Mouse (Mus musculus) midbrain, embryonic 13.5 days (tissue): ENCODE measurements around the gene Gm42906. TPM values are rescaled to one million over a fixed set of nuclear protein-coding genes. Genes with fewer than 3 reads are reported as not detected.

ENCODE experiments used
- ATAC-seq: fragments of 200-750 bp; cut with Nextera tagmentation; 2 replicates; pipeline ENCODE4 v1.8.0; 2017; ENCODE audit warnings: mild to moderate bottlenecking, moderate TSS enrichment, moderate library complexity
- H3K27ac ChIP-seq: fragments of 300-500 bp; sonication (generic); 2 replicates; pipeline ENCODE4 v1.5.1; 2015; ENCODE audit warnings: inconsistent platforms, mild to moderate bottlenecking, moderate library complexity
- H3K27me3 ChIP-seq: fragments of 300-500 bp; sonication (generic); 2 replicates; pipeline ENCODE4 v1.6.1; 2015; ENCODE audit warnings: mild to moderate bottlenecking, inconsistent platforms
- H3K36me3 ChIP-seq: fragments of 300-500 bp; sonication (generic); 2 replicates; pipeline ENCODE4 v1.6.1; 2015; ENCODE audit warnings: mild to moderate bottlenecking, inconsistent platforms
- H3K4me1 ChIP-seq: fragments of 300-500 bp; sonication (generic); replicated peaks from 2 replicates; pipeline ENCODE4 v1.6.1; 2015; ENCODE audit warnings: inconsistent platforms
- H3K4me2 ChIP-seq: fragments of 300-500 bp; sonication (generic); replicated peaks from 2 replicates; pipeline ENCODE4 v1.6.1; 2015; ENCODE audit warnings: moderate library complexity, mild to moderate bottlenecking, inconsistent platforms
- H3K4me3 ChIP-seq: fragments of 300-500 bp; sonication (generic); replicated peaks from 2 replicates; pipeline ENCODE4 v1.5.1; 2015; ENCODE audit warnings: mild to moderate bottlenecking, inconsistent platforms
- H3K9ac ChIP-seq: fragments of 300-500 bp; sonication (generic); replicated peaks from 2 replicates; pipeline ENCODE4 v1.6.1; 2015; ENCODE audit warnings: mild to moderate bottlenecking, inconsistent platforms
- H3K9me3 ChIP-seq: fragments of 300-500 bp; sonication (generic); 2 replicates; pipeline ENCODE4 v1.6.1; 2016; ENCODE audit warnings: mild to moderate bottlenecking, inconsistent platforms
- WGBS: fragments of 180-500 bp; shearing (Covaris S2); methylation state at CpG from one replicate; pipeline ENCODE4 v1.1.7; 2015; 5-methylcytosine and 5-hydroxymethylcytosine counted together
- polyA plus RNA-seq: library from polyadenylated mRNA; unstranded; fragments of >200 nt; fragmentation: Nextera tagmentation; extraction: Ambion mirVana; gene quantifications from 2 replicates; pipeline ENCODE4 v1.2.1, GENCODE M21; 2015

The Gm42906 gene
- polyA plus RNA-seq, 1 experiment from 2014 or later, result not detected

DNA sequence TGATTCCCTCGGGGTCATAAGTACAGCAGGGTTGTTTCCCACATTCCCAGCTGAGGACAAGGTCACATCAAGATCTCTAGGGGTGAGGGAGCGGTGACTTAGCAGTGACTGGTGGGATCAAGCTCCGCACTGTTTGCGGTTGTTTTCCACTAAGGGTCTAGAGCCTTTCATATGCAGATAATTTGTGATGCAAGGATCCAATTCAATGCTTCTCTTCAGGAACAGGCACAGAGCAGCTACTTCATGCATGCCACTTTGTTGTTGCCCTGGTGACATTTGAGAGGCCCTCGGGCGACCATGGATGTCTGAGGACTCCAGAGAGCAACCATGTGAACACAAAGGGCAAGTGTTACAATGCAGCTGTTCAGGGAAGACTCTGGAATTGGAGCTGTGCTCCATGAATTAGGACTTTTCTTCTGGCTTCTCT is 209.3 kb downstream of the Gm42906 start:
- peaks cover 6% of the 10 kb centered on the region for H3K4me1 ChIP-seq
- H3K9ac ChIP-seq, result no peak overlapping the region
- no peak overlapping the region for H3K4me2 ChIP-seq
- no peaks in the 10 kb centered on the region for H3K27me3 ChIP-seq
- no peak overlapping the region for H3K27ac ChIP-seq
- WGBS, result 9% methylated on average over 6 of the region's 6 CpGs
- H3K4me3 ChIP-seq, result no peak overlapping the region
- peak; percentile 66 for ATAC-seq
- no peaks in the 10 kb centered on the region for H3K9me3 ChIP-seq
- no peaks in the 10 kb centered on the region for H3K36me3 ChIP-seq

- Histone ChIP-seq H3K4me3 (no peak overlapping the region), H3K4me1 (no peaks in the 10 kb centered on the region), H3K9ac (no peak overlapping the region), H3K9me3 (no peaks in the 10 kb centered on the region), H3K27me3 (no peaks in the 10 kb centered on the region), H3K4me2 (no peak overlapping the region), H3K27ac (no peak overlapping the region), H3K36me3 (no peaks in the 10 kb centered on the region)
- WGBS, result 90% methylated on average over 3 of the region's 3 CpGs
- no peak for ATAC-seq
These were observed 214.9 kb downstream of the Gm42906 start for GRCm38 (mm10) chr5:151213097-151213496.

- no peak overlapping the region for H3K9ac ChIP-seq
- ATAC-seq, result no peak
These were observed 217.1 kb downstream of the Gm42906 start for GRCm38 (mm10) chr5:151210869-151211268.

GRCm38 (mm10) chr5:151210060-151210459 is 217.9 kb downstream of the Gm42906 start:
- Histone ChIP-seq H3K9ac (no peak overlapping the region), H3K4me2 (no peak overlapping the region), H3K27me3 (no peaks in the 10 kb centered on the region), H3K4me1 (no peaks in the 10 kb centered on the region), H3K4me3 (no peak overlapping the region), H3K9me3 (no peaks in the 10 kb centered on the region), H3K27ac (no peak overlapping the region), H3K36me3 (no peaks in the 10 kb centered on the region)
- 85% methylated on average over 2 of the region's 2 CpGs for WGBS
- no peak for ATAC-seq

More at GRCm38 (mm10) chr5:151210869-151211268, 217.1 kb downstream of the Gm42906 start:
- no peak overlapping the region for H3K4me2 ChIP-seq
- 98% methylated on average over 1 of the region's 1 CpGs for WGBS
- H3K4me3 ChIP-seq, result no peak overlapping the region
- H3K4me1 ChIP-seq, result no peaks in the 10 kb centered on the region
- no peaks in the 10 kb centered on the region for H3K9me3 ChIP-seq
- no peaks in the 10 kb centered on the region for H3K36me3 ChIP-seq
- no peak overlapping the region for H3K27ac ChIP-seq
- H3K27me3 ChIP-seq, result no peaks in the 10 kb centered on the region

GRCm38 (mm10) chr5:151205017-151205416 is 222.9 kb downstream of the Gm42906 start:
- Histone ChIP-seq H3K27ac (no peak overlapping the region), H3K4me1 (no peaks in the 10 kb centered on the region), H3K27me3 (no peaks in the 10 kb centered on the region), H3K4me3 (no peak overlapping the region), H3K9me3 (no peaks in the 10 kb centered on the region), H3K9ac (no peak overlapping the region), H3K36me3 (no peaks in the 10 kb centered on the region), H3K4me2 (no peak overlapping the region)
- WGBS, result 92% methylated on average over 4 of the region's 4 CpGs
- ATAC-seq, result no peak

DNA sequence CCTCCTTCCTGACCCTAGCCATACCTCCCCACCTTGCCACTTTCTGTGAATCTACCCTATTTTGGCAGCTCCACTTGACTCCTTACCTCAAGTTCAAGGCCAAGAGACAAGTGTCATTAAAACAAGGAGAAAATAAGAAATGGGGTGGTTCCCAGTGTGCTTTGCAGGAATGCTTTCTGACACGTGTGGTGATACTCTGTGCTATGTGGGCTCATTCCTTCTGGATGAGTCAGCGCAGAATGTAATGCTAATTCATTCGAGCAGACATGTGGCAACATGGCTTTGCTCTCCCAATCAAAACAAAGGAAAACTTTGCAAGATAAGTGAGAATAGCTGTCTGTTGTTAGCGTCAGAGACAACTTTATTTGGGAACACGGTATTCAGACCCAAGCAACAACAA is 225.0 kb downstream of the Gm42906 start:
- WGBS, result 75% methylated on average over 5 of the region's 5 CpGs

GRCm38 (mm10) chr5:151201220-151201619 is 226.7 kb downstream of the Gm42906 start:
- Histone ChIP-seq H3K9ac (no peak overlapping the region), H3K9me3 (no peaks in the 10 kb centered on the region), H3K4me3 (no peak overlapping the region), H3K36me3 (no peaks in the 10 kb centered on the region), H3K27ac (no peak overlapping the region), H3K4me1 (0 out of 2 replicates have a peak, but pooled peaks cover 3% of the 10 kb centered on the region), H3K4me2 (no peak overlapping the region), H3K27me3 (no peaks in the 10 kb centered on the region)
- no peak for ATAC-seq
- WGBS, result 64% methylated on average over 3 of the region's 3 CpGs

More for the DNA sequence above, 225.0 kb downstream of the Gm42906 start:
- no peak overlapping the region for H3K27ac ChIP-seq
- H3K9ac ChIP-seq, result no peak overlapping the region
- H3K4me1 ChIP-seq, result no peaks in the 10 kb centered on the region
- no peak overlapping the region for H3K4me2 ChIP-seq
- H3K4me3 ChIP-seq, result no peak overlapping the region
- no peak for ATAC-seq
- no peaks in the 10 kb centered on the region for H3K9me3 ChIP-seq
- H3K27me3 ChIP-seq, result no peaks in the 10 kb centered on the region
- no peaks in the 10 kb centered on the region for H3K36me3 ChIP-seq

GRCm38 (mm10) chr5:151199235-151199634 is 228.7 kb downstream of the Gm42906 start:
- 90% methylated on average over 3 of the region's 3 CpGs for WGBS
- no peak overlapping the region for H3K4me3 ChIP-seq
- ATAC-seq, result no peak
- no peak overlapping the region for H3K27ac ChIP-seq
- 0 out of 2 replicates have a peak, but pooled peaks cover 3% of the 10 kb centered on the region for H3K4me1 ChIP-seq
- no peaks in the 10 kb centered on the region for H3K9me3 ChIP-seq
- H3K9ac ChIP-seq, result no peak overlapping the region
- no peaks in the 10 kb centered on the region for H3K27me3 ChIP-seq
- no peaks in the 10 kb centered on the region for H3K36me3 ChIP-seq
- H3K4me2 ChIP-seq, result no peak overlapping the region

- H3K4me1 ChIP-seq, result 0 out of 2 replicates have a peak, but pooled peaks cover 3% of the 10 kb centered on the region
- H3K36me3 ChIP-seq, result no peaks in the 10 kb centered on the region
- no peaks in the 10 kb centered on the region for H3K27me3 ChIP-seq
- no peaks in the 10 kb centered on the region for H3K9me3 ChIP-seq
- no peak overlapping the region for H3K9ac ChIP-seq
- no peak overlapping the region for H3K27ac ChIP-seq
- WGBS, result 75% methylated on average over 13 of the region's 13 CpGs
- no peak overlapping the region for H3K4me3 ChIP-seq
- no peak for ATAC-seq
- H3K4me2 ChIP-seq, result no peak overlapping the region
These were observed 231.2 kb downstream of the Gm42906 start for GRCm38 (mm10) chr5:151196603-151197272.

DNA sequence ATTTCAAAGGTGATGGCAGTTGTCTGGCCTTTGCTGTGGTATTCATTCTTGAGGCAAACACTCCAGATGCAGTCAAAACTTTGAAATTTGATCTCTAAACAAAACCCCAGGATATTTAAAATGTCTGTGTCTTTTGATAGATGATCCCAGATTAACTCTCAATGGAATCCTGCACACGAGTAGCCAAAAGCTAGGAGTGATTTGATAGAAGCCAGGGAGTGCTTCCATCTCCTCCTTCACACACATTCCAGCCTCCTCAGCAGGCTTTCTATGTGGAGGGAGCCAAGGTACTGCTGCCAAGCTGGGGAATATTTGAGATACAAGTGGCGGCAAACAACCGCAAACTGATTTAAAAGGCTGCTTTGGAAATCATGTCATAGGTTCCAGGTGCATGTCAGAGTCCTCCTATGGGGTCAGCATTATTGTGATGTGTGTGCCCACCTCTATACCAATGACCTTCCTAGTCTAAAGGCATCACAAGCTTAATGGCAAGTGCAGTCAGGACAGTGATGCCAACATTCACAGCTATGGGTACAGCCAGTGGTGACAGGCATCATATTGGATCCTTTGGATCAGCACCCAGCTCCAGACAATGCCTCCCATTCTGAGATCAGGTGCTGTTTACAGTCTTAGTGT is 234.0 kb downstream of the Gm42906 start:
- ATAC-seq, result no peak
- Histone ChIP-seq H3K36me3 (no peaks in the 10 kb centered on the region), H3K9me3 (no peaks in the 10 kb centered on the region), H3K4me1 (peaks cover 13% of the 10 kb centered on the region; the same call in 1 of the 2 replicates), H3K4me3 (no peak overlapping the region), H3K9ac (no peak overlapping the region), H3K4me2 (no peak overlapping the region), H3K27me3 (peaks cover 10% of the 10 kb centered on the region; the same call in 1 of the 2 replicates), H3K27ac (no peak overlapping the region)
- WGBS, result 71% methylated on average over 3 of the region's 3 CpGs

DNA sequence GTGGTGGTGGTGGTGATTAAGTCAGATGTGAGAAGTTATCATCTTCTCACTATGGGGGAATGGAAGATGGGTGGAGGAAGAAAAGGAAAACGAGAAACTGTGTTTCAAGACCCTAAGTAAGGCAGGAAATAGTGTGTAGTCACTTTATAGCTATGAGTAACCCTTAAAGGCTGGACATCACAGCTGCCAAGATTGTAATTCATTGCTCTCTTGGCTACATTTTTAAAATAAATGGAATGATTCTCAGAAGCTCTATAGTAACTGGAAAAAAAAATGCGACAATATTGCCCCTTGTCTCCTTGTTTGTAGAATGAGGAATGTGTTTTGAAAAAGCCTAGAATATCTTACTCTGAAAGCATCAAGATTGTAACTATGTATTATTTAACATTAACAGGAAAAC is 235.7 kb downstream of the Gm42906 start:
- H3K4me1 ChIP-seq, result peaks cover 13% of the 10 kb centered on the region; the same call in 1 of the 2 replicates
- no peak overlapping the region for H3K9ac ChIP-seq
- WGBS, result 85% methylated on average over 2 of the region's 2 CpGs
- no peak overlapping the region for H3K4me3 ChIP-seq
- H3K27me3 ChIP-seq, result peaks cover 10% of the 10 kb centered on the region; the same call in 1 of the 2 replicates
- H3K9me3 ChIP-seq, result no peaks in the 10 kb centered on the region
- no peak overlapping the region for H3K27ac ChIP-seq
- no peak overlapping the region for H3K4me2 ChIP-seq
- no peak for ATAC-seq
- H3K36me3 ChIP-seq, result no peaks in the 10 kb centered on the region

DNA sequence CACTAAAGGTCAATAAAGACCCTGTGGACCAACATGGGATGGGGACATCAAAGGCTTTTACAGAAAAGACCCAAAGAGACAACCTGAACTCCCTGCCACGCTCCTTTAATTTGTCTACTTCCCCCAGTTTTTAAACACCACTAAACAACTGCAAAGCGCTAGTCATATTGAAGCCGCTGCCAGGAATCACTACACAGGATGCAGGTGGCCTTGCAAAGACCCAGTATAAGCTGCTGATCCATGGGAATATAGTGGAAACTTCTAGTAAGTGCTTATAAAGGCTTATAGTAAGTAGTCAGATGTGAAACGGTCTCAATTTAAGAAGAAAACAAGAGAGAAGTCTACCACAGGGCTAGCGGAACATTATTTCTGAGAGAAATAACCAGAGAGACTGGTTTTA is 237.2 kb downstream of the Gm42906 start:
- peaks cover 10% of the 10 kb centered on the region; the same call in 1 of the 2 replicates for H3K4me1 ChIP-seq
- 84% methylated on average over 5 of the region's 5 CpGs for WGBS
- H3K27ac ChIP-seq, result no peak overlapping the region
- H3K4me2 ChIP-seq, result no peak overlapping the region
- H3K36me3 ChIP-seq, result no peaks in the 10 kb centered on the region
- no peaks in the 10 kb centered on the region for H3K9me3 ChIP-seq
- H3K4me3 ChIP-seq, result no peak overlapping the region
- H3K27me3 ChIP-seq, result peaks cover 10% of the 10 kb centered on the region; the same call in 1 of the 2 replicates
- no peak overlapping the region for H3K9ac ChIP-seq
- no peak for ATAC-seq
